Mouse (Mus musculus): ENCODE results near the gene Cd33. TPM values are rescaled to one million over a fixed set of nuclear protein-coding genes. Genes with fewer than 3 reads are reported as not detected.

The Cd33 gene
- polyA plus RNA-seq, 1 experiment, result not detected

- TF ChIP-seq GATA1 (IDR thresholded peaks at IDR 0.05; ENCODE audit: low read length), result no peak
Measured at GRCm38 (mm10) chr7:43482090-43482716, 62.0 kb downstream of the Cd33 start.

- no peak for TF ChIP-seq GATA1 (IDR thresholded peaks at IDR 0.05; ENCODE audit: low read length)
Measured at GRCm38 (mm10) chr7:43481191-43481590, 63.0 kb downstream of the Cd33 start.

GRCm38 (mm10) chr7:43476376-43476775 is 67.9 kb downstream of the Cd33 start:
- no peak for TF ChIP-seq GATA1 (IDR thresholded peaks at IDR 0.05; ENCODE audit: low read length)

GRCm38 (mm10) chr7:43475706-43476105 is 68.5 kb downstream of the Cd33 start:
- no peak for TF ChIP-seq GATA1 (IDR thresholded peaks at IDR 0.05; ENCODE audit: low read length)

Other genes with a start within 250 kb of the Cd33 start
- 2.1 and 3.6 TPM in 2 replicates for gene Zfp715, start 231.1 kb downstream of the Cd33 start, polyA plus RNA-seq (2012)
- gene Siglecf, start 193.1 kb downstream of the Cd33 start, polyA plus RNA-seq (2012), result 0.03 and 0.10 TPM in 2 replicates
- not detected in 2 replicates for gene Siglecg, start 136.2 kb downstream of the Cd33 start, polyA plus RNA-seq (2012)
- 0.04 and 0.06 TPM in 2 replicates for gene Lim2, start 116.8 kb downstream of the Cd33 start, polyA plus RNA-seq (2012)
- not detected in 2 replicates for gene Nkg7, start 107.4 kb downstream of the Cd33 start, polyA plus RNA-seq (2012)
- gene Cldnd2, start 103.6 kb downstream of the Cd33 start, polyA plus RNA-seq (2012), result not detected in 2 replicates
- 117 and 170 TPM in 2 replicates for gene Etfb, start 100.3 kb downstream of the Cd33 start, polyA plus RNA-seq (2012)
- gene Gm45233, start 100.3 kb downstream of the Cd33 start, polyA plus RNA-seq (2012), result 0.21 TPM in 1 of 2 replicates, not detected in the other
- gene Vsig10l, start 81.3 kb downstream of the Cd33 start, polyA plus RNA-seq (2012), result 0.40 and 0.44 TPM in 2 replicates
- not detected in 2 replicates for gene Iglon5, start 54.4 kb downstream of the Cd33 start, polyA plus RNA-seq (2012)
- not detected in 2 replicates for gene 4931406B18Rik, start 38.5 kb downstream of the Cd33 start, polyA plus RNA-seq (2012)
- 0.09 and 0.15 TPM in 2 replicates for gene Zfp658, start 17.8 kb upstream of the Cd33 start, polyA plus RNA-seq (2012)
- gene Zfp719, start 35.2 kb upstream of the Cd33 start, polyA plus RNA-seq (2012), result 0.09 and 0.12 TPM in 2 replicates
- not detected in 2 replicates for gene Zfp819, start 62.7 kb upstream of the Cd33 start, polyA plus RNA-seq (2012)
- gene Ceacam18, start 90.3 kb upstream of the Cd33 start, polyA plus RNA-seq (2012), result not detected in 2 replicates
- not detected in 2 replicates for gene Siglece, start 115.7 kb upstream of the Cd33 start, polyA plus RNA-seq (2012)
- 25.2 and 33.9 TPM in 2 replicates for gene Ctu1, start 127.6 kb upstream of the Cd33 start, polyA plus RNA-seq (2012)
- gene Klk14, start 146.0 kb upstream of the Cd33 start, polyA plus RNA-seq (2012), result not detected in 2 replicates
- gene Klk13, start 168.1 kb upstream of the Cd33 start, polyA plus RNA-seq (2012), result not detected in 2 replicates
- gene Klk12, start 224.5 kb upstream of the Cd33 start, polyA plus RNA-seq (2012), result not detected in 2 replicates
- gene Klk11, start 230.2 kb upstream of the Cd33 start, polyA plus RNA-seq (2012), result not detected in 2 replicates
- not detected in 2 replicates for gene Klk10, start 236.6 kb upstream of the Cd33 start, polyA plus RNA-seq (2012)
- not detected in 2 replicates for gene Klk9, start 247.5 kb upstream of the Cd33 start, polyA plus RNA-seq (2012)